Mouse (Mus musculus): ENCODE data around the gene Ptgis. TPM values are rescaled to one million over a fixed set of nuclear protein-coding genes. Genes with fewer than 3 reads are reported as not detected.
A peak's percentile ranks its signal among the peaks of the same experiment; 100 is the strongest.

Gene Ptgis
- polyA plus RNA-seq, 1 experiment from 2014 or later: 12.7 TPM

DNA sequence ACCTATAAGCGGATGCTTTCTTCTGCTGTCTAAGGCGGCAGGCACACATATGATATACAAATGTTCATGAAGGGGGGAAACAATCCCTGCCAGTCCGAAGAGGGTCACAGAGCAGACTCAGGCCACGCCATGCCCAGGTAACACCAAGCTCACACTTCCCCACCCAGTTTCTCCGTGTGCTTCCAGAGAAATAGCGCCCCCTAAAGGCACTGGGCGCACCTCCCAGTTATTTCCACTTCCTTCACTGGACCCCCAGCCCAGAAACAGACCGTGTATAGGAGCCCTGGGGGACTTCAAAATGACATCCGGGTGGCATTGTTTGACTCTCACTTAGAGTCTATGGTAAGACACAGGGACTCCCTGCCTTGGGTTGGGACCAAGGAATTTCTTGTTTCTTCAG, 3.2 kb downstream of the Ptgis start:
- H3K4me1 ChIP-seq: peaks cover 36% of the 10 kb centered on the region
- no peak overlapping the region for H3K4me3 ChIP-seq
- 82% methylated on average over 9 of the region's 9 CpGs for WGBS
- H3K27ac ChIP-seq (replicated peaks): no peak overlapping the region
- peaks cover 9% of the 10 kb centered on the region; the same call in 1 of the 2 replicates for H3K27me3 ChIP-seq (ENCODE audit: low read depth, poor library complexity, severe bottlenecking)
- H3K36me3 ChIP-seq: no peaks in the 10 kb centered on the region
- no peak for DNase-seq (ENCODE audit: low spot score)
- H3K9me3 ChIP-seq (replicated peaks): no peaks in the 10 kb centered on the region

DNA sequence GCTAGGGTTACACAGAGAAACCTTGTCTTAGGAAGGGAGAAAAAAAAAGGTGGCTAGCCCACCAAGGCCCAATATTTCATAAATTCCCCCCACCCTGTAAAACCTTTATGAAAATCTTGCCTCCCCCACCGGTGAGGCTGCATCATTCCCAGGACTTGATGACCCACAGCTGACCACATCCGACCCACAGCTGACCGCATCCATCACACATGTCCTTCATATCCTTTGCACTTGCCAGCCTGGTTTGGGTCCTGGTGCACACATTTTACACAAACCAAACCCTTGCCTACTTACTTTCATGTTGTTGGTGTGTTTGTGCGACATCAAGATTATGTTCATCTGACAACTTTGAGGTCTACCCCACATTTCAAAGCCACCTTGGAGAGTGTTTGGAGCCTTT, 4.2 kb downstream of the Ptgis start:
- no peak overlapping the region for H3K27ac ChIP-seq (replicated peaks)
- no peaks in the 10 kb centered on the region for H3K36me3 ChIP-seq
- H3K4me1 ChIP-seq: peaks cover 43% of the 10 kb centered on the region
- no peak overlapping the region for H3K4me3 ChIP-seq
- H3K27me3 ChIP-seq (ENCODE audit: low read depth, poor library complexity, severe bottlenecking): peaks cover 8% of the 10 kb centered on the region; the same call in 1 of the 2 replicates
- no peaks in the 10 kb centered on the region for H3K9me3 ChIP-seq (replicated peaks)
- WGBS: 97% methylated on average over 4 of the region's 4 CpGs
- no peak for DNase-seq (ENCODE audit: low spot score)

DNA sequence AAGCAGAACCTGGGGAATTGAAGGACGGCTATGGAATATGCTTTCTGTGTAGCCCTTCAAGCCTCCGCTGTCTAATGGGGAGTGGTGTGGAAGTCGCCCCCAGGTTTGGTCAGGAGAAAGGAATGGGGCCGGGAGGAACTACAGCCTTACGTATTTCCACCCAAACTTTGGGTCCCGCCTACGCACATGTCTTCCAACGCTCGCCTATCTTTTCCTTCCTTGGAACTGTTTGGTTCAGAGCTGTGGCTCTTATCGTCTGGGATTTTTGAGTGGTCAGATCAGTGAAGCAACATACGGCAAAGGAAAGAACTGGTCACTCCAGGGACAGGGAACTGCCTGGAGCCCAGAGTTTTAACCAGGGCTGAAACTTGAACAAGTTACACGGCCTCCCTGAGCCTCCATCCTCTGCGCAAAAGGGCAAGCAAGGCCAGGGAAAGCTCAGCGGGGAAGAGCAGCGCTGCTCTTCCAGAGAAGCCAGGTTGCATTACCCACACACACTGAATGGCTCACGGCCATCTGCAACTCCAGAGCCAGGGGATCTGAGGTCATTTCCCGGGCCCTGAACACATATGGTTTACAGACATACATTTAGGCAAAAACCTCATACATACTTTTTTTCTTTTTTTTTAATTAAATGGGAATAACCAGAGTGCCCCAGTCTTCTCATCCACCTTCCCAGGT, 4.9 kb downstream of the Ptgis start:
- WGBS: 78% methylated on average over 17 of the region's 17 CpGs
- no peak for DNase-seq (ENCODE audit: low spot score)
- no peaks in the 10 kb centered on the region for H3K9me3 ChIP-seq (replicated peaks)
- no peak overlapping the region for H3K27ac ChIP-seq (replicated peaks)
- no peak overlapping the region for H3K4me3 ChIP-seq
- H3K36me3 ChIP-seq: no peaks in the 10 kb centered on the region
- peaks cover 5% of the 10 kb centered on the region; the same call in 1 of the 2 replicates for H3K27me3 ChIP-seq (ENCODE audit: low read depth, poor library complexity, severe bottlenecking)
- peaks cover 43% of the 10 kb centered on the region for H3K4me1 ChIP-seq

DNA sequence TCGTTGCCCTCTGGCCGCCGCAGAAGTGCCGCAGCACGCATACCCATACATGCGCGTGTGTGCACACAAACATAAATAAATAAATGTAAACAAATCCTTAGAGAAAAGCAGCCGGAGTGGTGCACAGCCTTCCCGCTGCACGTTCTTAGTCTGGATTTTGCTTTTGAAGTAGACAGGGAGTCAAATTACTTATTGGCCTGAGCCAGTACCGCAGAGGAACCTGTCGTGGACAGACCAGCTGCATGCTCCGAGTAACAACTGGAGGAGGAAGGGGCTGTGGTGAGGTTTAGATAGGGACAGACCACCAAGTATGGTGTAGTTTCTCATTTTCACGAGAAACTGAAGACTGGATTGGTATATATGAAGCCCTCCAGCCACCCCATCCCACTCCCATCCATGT, 6.6 kb downstream of the Ptgis start:
- peaks cover 32% of the 10 kb centered on the region for H3K4me1 ChIP-seq
- 62% methylated on average over 14 of the region's 14 CpGs for WGBS
- H3K36me3 ChIP-seq: no peaks in the 10 kb centered on the region
- no peak overlapping the region; the same call in 1 of the 2 replicates for H3K27ac ChIP-seq (replicated peaks)
- no peak overlapping the region for H3K4me3 ChIP-seq
- DNase-seq (ENCODE audit: low spot score): no peak
- H3K9me3 ChIP-seq (replicated peaks): no peaks in the 10 kb centered on the region
- H3K27me3 ChIP-seq (ENCODE audit: low read depth, poor library complexity, severe bottlenecking): peaks cover 3% of the 10 kb centered on the region; the same call in 1 of the 2 replicates

DNA sequence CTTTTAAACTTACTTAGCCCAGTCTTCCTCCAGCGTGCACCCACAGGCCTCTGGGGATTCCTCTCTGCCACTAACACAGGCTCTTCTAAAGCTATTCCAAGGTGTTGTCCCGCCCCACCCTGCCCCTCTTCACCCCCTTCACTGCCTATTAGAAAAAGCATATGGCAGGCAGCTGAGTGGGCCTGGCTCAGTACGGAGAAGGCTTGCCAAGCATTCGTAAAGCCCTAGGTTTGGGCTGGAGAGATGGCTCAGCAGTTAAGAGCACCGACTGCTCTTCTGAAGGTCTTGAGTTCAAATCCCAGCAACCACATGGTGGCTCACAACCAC, 7.4 kb downstream of the Ptgis start:
- Histone ChIP-seq H3K4me3 (no peak overlapping the region), H3K27me3 (ENCODE audit: low read depth, poor library complexity, severe bottlenecking) (no peaks in the 10 kb centered on the region), H3K4me1 (peaks cover 32% of the 10 kb centered on the region), H3K27ac (replicated peaks) (no peak overlapping the region), H3K9me3 (replicated peaks) (no peaks in the 10 kb centered on the region), H3K36me3 (no peaks in the 10 kb centered on the region)
- no peak for DNase-seq (ENCODE audit: low spot score)
- WGBS: 76% methylated on average over 5 of the region's 5 CpGs

DNA sequence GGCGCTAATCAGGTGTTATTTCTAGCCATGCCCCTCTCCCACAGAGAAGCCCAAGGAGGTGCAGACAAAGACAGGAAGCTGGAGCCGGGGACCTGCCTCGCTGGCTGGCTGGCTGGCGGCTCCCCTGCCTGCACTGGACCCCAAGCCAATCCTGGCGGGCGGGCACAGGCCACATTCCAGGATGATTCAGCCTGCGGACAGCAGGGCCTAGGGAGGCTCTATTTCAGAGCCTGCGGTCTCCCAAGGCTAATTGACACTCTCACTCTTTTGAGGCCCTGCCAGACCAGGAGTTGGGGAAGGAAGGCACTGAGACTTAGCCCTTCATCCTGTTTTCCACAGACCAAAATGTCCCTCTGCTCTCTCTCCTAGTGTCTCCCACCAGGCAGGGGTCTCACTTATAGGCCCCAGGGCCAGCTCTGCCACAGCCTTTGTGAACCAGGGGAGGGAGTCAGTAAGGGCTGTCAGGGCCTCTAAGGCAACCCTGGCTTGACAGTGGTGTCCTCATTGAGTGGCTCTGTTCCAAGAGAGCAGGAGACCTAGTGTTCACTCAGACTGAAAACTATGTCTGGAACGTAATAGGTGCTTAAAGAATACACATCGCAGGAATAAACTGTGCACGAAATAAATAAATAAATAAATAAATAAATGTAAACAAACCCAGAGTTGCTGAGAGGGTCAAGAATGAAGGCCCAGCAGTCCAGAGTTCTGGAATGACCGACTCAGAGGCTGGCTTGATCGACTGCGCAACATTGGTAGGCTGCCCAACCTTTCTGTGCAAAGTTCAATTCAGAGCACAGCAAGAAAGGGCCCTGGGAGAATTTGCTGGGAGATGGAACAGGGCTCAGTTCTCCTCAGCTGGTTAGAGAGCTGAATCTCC, 8.0 kb downstream of the Ptgis start:
- Histone ChIP-seq H3K27ac (replicated peaks) (peak overlapping the region; percentile 69), H3K4me1 (peaks cover 32% of the 10 kb centered on the region)

DNA sequence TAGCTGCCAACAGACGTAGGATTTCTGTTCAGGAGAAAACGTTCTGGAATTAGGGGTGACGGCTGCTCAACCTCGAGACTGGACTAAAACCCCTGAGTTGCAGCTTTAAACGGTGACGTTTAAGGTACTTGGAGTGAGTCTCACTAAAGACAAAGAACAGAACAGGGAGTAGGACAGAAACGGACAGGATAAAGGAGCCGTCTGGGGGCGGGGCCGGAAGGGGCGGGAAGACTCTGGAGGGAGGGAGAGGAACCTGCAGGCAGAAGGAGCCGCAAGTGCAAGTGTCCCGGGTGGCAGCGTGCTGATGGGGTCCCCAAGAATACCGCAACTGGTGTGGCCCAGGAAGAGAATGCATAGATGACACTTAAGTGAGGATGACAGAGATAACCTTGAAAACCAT, 9.8 kb downstream of the Ptgis start:
- H3K4me3 ChIP-seq: peak overlapping the region; percentile 43
- WGBS: 9% methylated on average over 15 of the region's 15 CpGs

More for the DNA sequence above, 8.0 kb downstream of the Ptgis start:
- no peaks in the 10 kb centered on the region for H3K9me3 ChIP-seq (replicated peaks)
- no peaks in the 10 kb centered on the region for H3K27me3 ChIP-seq (ENCODE audit: low read depth, poor library complexity, severe bottlenecking)
- WGBS: 53% methylated on average over 14 of the region's 14 CpGs
- peak; percentile 25 for DNase-seq (ENCODE audit: low spot score)
- H3K36me3 ChIP-seq: no peaks in the 10 kb centered on the region
- no peak overlapping the region for H3K4me3 ChIP-seq

DNA sequence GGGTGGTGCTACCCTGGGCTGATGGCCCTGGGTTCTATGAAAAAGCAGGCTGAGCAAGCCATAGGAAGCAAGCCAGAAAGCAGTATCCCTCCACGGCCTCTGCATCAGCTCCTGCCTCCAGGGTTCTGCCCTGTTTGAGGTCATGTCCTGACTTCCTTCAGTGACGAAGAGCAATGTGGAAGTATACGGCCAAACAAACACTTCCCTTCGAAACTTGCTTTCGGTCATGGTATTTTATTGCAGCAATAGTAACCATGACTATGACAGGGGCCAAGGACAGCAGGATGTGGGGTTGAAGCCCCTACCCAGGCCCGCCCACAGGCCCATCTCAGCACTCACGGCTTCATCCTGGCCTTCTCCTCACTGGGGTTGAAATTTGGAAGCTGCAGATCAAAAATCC, 15.5 kb downstream of the Ptgis start:
- Histone ChIP-seq H3K27me3 (ENCODE audit: low read depth, poor library complexity, severe bottlenecking) (no peaks in the 10 kb centered on the region), H3K36me3 (peaks cover 2% of the 10 kb centered on the region; the same call in 1 of the 2 replicates)
- no peak for DNase-seq (ENCODE audit: low spot score)

More for the DNA sequence above, 9.8 kb downstream of the Ptgis start:
- Histone ChIP-seq H3K36me3 (no peaks in the 10 kb centered on the region), H3K27ac (replicated peaks) (peak overlapping the region; percentile 81), H3K9me3 (replicated peaks) (no peaks in the 10 kb centered on the region), H3K4me1 (peaks cover 32% of the 10 kb centered on the region), H3K27me3 (ENCODE audit: low read depth, poor library complexity, severe bottlenecking) (no peaks in the 10 kb centered on the region)
- DNase-seq (ENCODE audit: low spot score): peak; percentile 59

DNA sequence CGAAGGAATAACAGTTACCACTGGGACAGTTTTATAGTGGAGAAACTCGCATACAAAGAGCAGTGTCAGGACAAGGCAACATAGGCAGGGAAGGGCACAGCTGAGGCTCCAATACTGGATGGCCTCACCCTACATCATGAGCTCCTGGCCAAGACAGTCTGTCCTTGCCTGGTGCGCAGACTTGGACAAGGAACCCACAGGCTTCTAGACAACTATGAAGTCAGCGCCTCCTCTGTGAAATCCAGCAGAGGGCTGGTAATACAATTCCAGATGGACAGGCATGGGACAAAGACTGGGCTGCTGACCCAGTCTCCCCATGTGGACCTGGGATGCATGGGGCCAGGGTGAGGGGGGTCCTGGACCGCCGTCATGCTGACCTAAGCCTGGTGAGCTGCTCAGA, 16.2 kb downstream of the Ptgis start:
- no peaks in the 10 kb centered on the region for H3K9me3 ChIP-seq (replicated peaks)
- 91% methylated on average over 6 of the region's 6 CpGs for WGBS
- H3K27ac ChIP-seq (replicated peaks): no peak overlapping the region
- H3K36me3 ChIP-seq: peaks cover 2% of the 10 kb centered on the region; the same call in 1 of the 2 replicates
- no peak overlapping the region for H3K4me3 ChIP-seq
- no peak for DNase-seq (ENCODE audit: low spot score)
- no peaks in the 10 kb centered on the region for H3K4me1 ChIP-seq
- no peaks in the 10 kb centered on the region for H3K27me3 ChIP-seq (ENCODE audit: low read depth, poor library complexity, severe bottlenecking)

More for the DNA sequence above, 15.5 kb downstream of the Ptgis start:
- WGBS: 89% methylated on average over 7 of the region's 7 CpGs
- Histone ChIP-seq H3K4me3 (no peak overlapping the region), H3K4me1 (no peaks in the 10 kb centered on the region), H3K27ac (replicated peaks) (no peak overlapping the region), H3K9me3 (replicated peaks) (no peaks in the 10 kb centered on the region)

DNA sequence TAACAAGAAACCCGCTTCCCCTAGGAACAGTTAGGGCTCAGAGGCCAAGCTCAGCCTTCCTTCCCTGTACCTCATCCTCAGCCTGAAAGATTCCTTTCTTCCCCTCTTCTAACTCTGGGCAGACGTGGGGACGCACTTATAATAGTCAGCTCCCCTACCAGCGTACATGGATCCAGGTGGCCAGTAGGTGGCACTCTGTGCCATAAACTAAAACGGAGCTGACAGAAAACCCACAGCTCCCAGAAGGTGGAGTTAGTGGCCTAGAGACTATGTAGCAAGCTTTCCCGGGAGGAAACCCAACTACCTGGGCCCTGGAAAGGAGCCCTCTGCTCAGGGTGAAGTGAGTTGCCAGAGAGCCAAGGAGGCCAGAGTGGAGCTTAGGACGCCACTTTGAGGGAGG, 18.3 kb downstream of the Ptgis start:
- Histone ChIP-seq H3K4me3 (no peak overlapping the region), H3K27ac (replicated peaks) (no peak overlapping the region)
- WGBS: 26% methylated on average over 7 of the region's 7 CpGs

DNA sequence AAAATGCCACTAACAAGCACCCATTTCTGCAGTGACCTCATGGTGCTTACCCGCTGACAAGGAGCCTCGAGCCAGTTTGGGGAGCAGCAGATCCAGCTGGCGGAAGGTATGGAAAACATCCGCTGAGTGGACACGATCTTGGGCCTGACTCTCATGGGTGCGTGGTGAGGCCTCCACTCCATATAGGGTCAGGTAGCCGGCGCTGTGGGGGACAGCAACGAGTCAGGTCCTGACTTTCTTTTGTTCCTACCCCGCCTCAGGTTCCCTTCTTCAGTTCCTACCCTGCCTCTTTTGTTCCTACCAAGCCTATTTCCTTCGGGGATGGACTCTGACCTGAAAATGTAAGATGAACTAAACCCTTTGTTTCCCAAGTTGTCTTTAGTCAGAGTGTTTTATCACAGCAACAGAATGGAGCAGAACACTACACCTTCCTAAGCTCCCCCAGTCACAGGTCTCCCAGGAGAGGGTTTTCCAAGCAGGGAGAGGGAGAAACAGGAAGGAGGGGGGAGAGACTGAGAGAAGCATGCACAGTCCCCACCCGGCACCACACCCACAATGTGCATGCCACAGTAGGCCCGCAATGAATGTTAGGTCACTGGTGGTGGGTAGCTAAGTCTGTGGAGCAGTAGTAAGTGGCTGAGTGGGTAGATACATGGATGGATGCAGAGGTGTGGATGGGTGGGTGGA, 19.1 kb downstream of the Ptgis start:
- H3K4me3 ChIP-seq: no peak overlapping the region
- no peaks in the 10 kb centered on the region for H3K27me3 ChIP-seq (ENCODE audit: low read depth, poor library complexity, severe bottlenecking)
- WGBS: 86% methylated on average over 13 of the region's 13 CpGs
- no peaks in the 10 kb centered on the region for H3K9me3 ChIP-seq (replicated peaks)
- H3K4me1 ChIP-seq: no peaks in the 10 kb centered on the region
- H3K27ac ChIP-seq (replicated peaks): no peak overlapping the region
- H3K36me3 ChIP-seq: peaks cover 11% of the 10 kb centered on the region
- DNase-seq (ENCODE audit: low spot score): no peak

More for the DNA sequence above, 18.3 kb downstream of the Ptgis start:
- H3K36me3 ChIP-seq: peaks cover 4% of the 10 kb centered on the region
- DNase-seq (ENCODE audit: low spot score): peak; percentile 69
- no peaks in the 10 kb centered on the region for H3K4me1 ChIP-seq
- no peaks in the 10 kb centered on the region for H3K27me3 ChIP-seq (ENCODE audit: low read depth, poor library complexity, severe bottlenecking)
- H3K9me3 ChIP-seq (replicated peaks): no peaks in the 10 kb centered on the region

DNA sequence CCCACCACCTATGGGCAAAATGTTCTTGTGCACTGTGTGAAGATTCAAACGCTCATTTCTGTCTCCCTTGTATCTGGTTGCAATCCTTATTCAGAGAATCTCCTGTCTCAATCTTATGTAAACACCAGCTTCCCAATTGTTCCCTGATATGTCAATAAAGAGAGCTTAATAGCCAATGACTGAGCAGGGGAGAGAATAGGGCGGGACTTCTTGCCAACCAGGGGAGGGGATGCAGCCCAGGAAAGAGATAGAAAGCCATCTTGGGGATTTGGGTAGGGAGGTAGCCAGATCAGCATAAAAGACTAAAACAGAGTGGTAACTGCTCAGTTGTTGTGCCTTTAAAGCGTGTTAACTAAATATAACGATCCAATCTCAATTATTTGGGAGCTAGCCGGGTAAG, 19.7 kb downstream of the Ptgis start:
- Histone ChIP-seq H3K36me3 (peaks cover 11% of the 10 kb centered on the region), H3K4me3 (no peak overlapping the region), H3K9me3 (replicated peaks) (no peaks in the 10 kb centered on the region), H3K27ac (replicated peaks) (no peak overlapping the region), H3K4me1 (no peaks in the 10 kb centered on the region), H3K27me3 (ENCODE audit: low read depth, poor library complexity, severe bottlenecking) (no peaks in the 10 kb centered on the region)
- WGBS: 85% methylated on average over 5 of the region's 5 CpGs
- no peak for DNase-seq (ENCODE audit: low spot score)

Data from midbrain, embryonic 10.5 days (tissue).